Mouse (Mus musculus) megakaryocyte, embryonic 14.5 days (primary cell): Measurements from ENCODE around the gene Gm17349. TPM values are rescaled to one million over a fixed set of nuclear protein-coding genes. Genes with fewer than 3 reads are reported as not detected.

Source experiments
- H3K27me3 ChIP-seq: replicated peaks from 2 replicates; pipeline ENCODE3; 2012; ENCODE audit warnings: inconsistent platforms
- H3K36me3 ChIP-seq: replicated peaks from 2 replicates; pipeline ENCODE3; 2012; ENCODE audit warnings: low read length, inconsistent platforms, mixed read lengths
- H3K4me1 ChIP-seq: 2 replicates; pipeline ENCODE4 v1.6.1; 2012; ENCODE audit warnings: inconsistent platforms
- H3K4me3 ChIP-seq: replicated peaks from 2 replicates; pipeline ENCODE3; 2012; ENCODE audit warnings: moderate library complexity, mild to moderate bottlenecking, inconsistent platforms
- H3K9me3 ChIP-seq: 2 replicates; pipeline ENCODE4 v1.6.1; 2012; ENCODE audit warnings: inconsistent platforms
- FLI1 ChIP-seq: IDR thresholded peaks from 2 replicates; pipeline ENCODE4 v1.6.1; 2012; ENCODE audit warnings: low read length, inconsistent platforms, mixed read lengths
- GATA1 ChIP-seq: IDR thresholded peaks from 3 replicates; pipeline ENCODE4 v1.6.1; 2012; ENCODE audit warnings: mixed read lengths, low read length, inconsistent platforms, borderline replicate concordance
- polyA plus RNA-seq: library from polyadenylated mRNA; stranded (reverse); fragments of >175 nt; gene quantifications from 2 replicates; pipeline ENCODE4 v1.2.3, GENCODE M21; 2012; ENCODE audit warnings: low replicate concordance; ENCODE audit not compliant: insufficient read depth

Gm17349 gene
- 17.1 TPM in 1 of 2 replicates, not detected in the other for polyA plus RNA-seq

GRCm38 (mm10) chr15:99705440-99706048 lies at the start of gene Gm17349:
TSS of gene Gm17349 (minus strand) at chr15:99705490.
- peaks cover 63% of the 10 kb centered on the region for H3K36me3 ChIP-seq
- H3K27me3 ChIP-seq = no peaks in the 10 kb centered on the region
- no peak for TF ChIP-seq FLI1
- no peak for TF ChIP-seq GATA1
- no peaks in the 10 kb centered on the region for H3K9me3 ChIP-seq
- H3K4me1 ChIP-seq = peaks cover 36% of the 10 kb centered on the region
- no peak within 1 kb of the TSS for H3K4me3 ChIP-seq

DNA sequence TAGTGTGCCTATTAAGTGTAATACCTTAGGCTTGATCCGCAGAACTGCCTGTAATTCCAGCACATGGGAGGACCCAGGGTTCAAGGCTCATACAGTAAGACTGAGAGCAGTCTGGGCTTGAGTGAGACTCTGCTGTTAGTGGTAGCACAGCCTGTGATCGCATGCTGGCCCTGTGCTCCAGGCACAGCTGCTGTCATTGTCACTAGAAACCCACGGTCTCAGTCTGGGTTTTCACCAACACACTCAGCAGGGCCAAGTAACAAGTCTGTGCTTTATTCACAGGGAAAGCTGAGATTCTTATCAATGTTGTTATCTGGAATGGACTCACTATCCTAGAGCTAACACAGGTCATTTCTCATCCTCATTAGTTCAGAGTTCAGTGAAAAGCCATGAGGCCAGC lies 48.9 kb upstream of the Gm17349 start:
- peaks cover 4% of the 10 kb centered on the region for H3K9me3 ChIP-seq
- H3K4me1 ChIP-seq = peaks cover 7% of the 10 kb centered on the region
- H3K36me3 ChIP-seq = peaks cover 37% of the 10 kb centered on the region
- no peak overlapping the region for H3K4me3 ChIP-seq
- TF ChIP-seq GATA1 (no peak), FLI1 (no peak)
- no peaks in the 10 kb centered on the region for H3K27me3 ChIP-seq

- peaks cover 96% of the 10 kb centered on the region for H3K36me3 ChIP-seq
Observed at GRCm38 (mm10) chr15:99740229-99740628, 34.9 kb upstream of the Gm17349 start.

GRCm38 (mm10) chr15:99736675-99737074 lies 31.4 kb upstream of the Gm17349 start:
- H3K4me3 ChIP-seq = no peak overlapping the region
- H3K36me3 ChIP-seq = peaks cover 94% of the 10 kb centered on the region
- no peaks in the 10 kb centered on the region for H3K27me3 ChIP-seq
- TF ChIP-seq FLI1 (no peak), GATA1 (no peak)
- no peaks in the 10 kb centered on the region for H3K9me3 ChIP-seq
- no peaks in the 10 kb centered on the region for H3K4me1 ChIP-seq

More at GRCm38 (mm10) chr15:99740229-99740628, 34.9 kb upstream of the Gm17349 start:
- TF ChIP-seq GATA1 (no peak), FLI1 (no peak)
- no peaks in the 10 kb centered on the region for H3K4me1 ChIP-seq
- H3K4me3 ChIP-seq = no peak overlapping the region
- H3K27me3 ChIP-seq = no peaks in the 10 kb centered on the region
- no peaks in the 10 kb centered on the region for H3K9me3 ChIP-seq

GRCm38 (mm10) chr15:99735631-99736030 lies 30.3 kb upstream of the Gm17349 start:
- peaks cover 89% of the 10 kb centered on the region for H3K36me3 ChIP-seq

DNA sequence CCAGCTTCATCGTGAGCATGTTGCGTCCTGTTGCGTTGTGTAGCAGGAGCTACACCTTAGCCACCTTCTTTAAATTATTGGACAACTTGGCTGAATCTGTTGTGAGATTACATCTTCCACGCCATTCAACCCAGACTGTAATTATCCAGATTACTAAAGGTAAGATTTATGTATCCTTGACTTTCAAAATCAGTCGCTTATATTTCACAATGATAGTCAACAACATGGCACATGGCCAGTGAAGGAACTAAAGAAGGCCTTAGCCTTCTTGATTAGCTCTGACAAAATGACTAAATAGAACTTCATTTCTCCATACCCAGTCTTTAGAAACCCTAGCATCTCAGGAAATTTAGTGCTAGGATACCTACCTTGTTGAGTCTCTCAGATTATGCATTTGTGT lies 27.9 kb upstream of the Gm17349 start:
- TF ChIP-seq GATA1 = no peak
- TF ChIP-seq FLI1 = no peak
- Histone ChIP-seq H3K4me1 (no peaks in the 10 kb centered on the region; the same call in 1 of the 2 replicates), H3K4me3 (no peak overlapping the region), H3K27me3 (no peaks in the 10 kb centered on the region), H3K36me3 (peaks cover 85% of the 10 kb centered on the region), H3K9me3 (no peaks in the 10 kb centered on the region)

More at GRCm38 (mm10) chr15:99735631-99736030, 30.3 kb upstream of the Gm17349 start:
- no peaks in the 10 kb centered on the region for H3K9me3 ChIP-seq
- H3K27me3 ChIP-seq = no peaks in the 10 kb centered on the region
- TF ChIP-seq GATA1 = no peak
- no peak for TF ChIP-seq FLI1
- H3K4me1 ChIP-seq = no peaks in the 10 kb centered on the region; the same call in 1 of the 2 replicates
- H3K4me3 ChIP-seq = no peak overlapping the region

- no peak overlapping the region for H3K4me3 ChIP-seq
- no peaks in the 10 kb centered on the region for H3K9me3 ChIP-seq
- H3K4me1 ChIP-seq = peaks cover 6% of the 10 kb centered on the region
- TF ChIP-seq FLI1 (no peak), GATA1 (no peak)
- peaks cover 79% of the 10 kb centered on the region for H3K36me3 ChIP-seq
- H3K27me3 ChIP-seq = no peaks in the 10 kb centered on the region
Observed at GRCm38 (mm10) chr15:99731678-99732077, 26.4 kb upstream of the Gm17349 start.

DNA sequence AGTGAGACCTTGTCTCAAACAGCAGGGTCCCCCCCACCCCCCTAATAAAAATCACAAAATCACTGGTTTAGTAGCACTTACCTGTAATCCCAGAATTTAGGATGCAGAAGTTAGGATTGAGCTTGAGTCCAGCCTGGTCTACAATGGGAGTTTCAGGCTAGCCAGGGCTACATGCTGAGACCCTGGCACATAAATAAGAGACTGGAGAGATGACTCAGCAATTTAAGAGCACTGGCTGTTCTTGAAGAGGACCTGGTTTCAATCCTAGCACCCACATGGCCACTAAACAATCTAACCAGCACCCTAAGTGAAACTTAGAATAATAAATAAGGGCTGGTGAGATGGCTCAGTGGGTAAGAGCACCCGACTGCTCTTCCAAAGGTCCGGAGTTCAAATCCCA lies 25.9 kb upstream of the Gm17349 start:
- H3K9me3 ChIP-seq = no peaks in the 10 kb centered on the region
- H3K4me3 ChIP-seq = no peak overlapping the region
- TF ChIP-seq FLI1 (no peak), GATA1 (no peak)
- H3K27me3 ChIP-seq = no peaks in the 10 kb centered on the region
- H3K36me3 ChIP-seq = peaks cover 73% of the 10 kb centered on the region
- H3K4me1 ChIP-seq = peaks cover 9% of the 10 kb centered on the region

GRCm38 (mm10) chr15:99729056-99729783 lies 23.9 kb upstream of the Gm17349 start:
- Histone ChIP-seq H3K4me3 (no peak overlapping the region), H3K9me3 (no peaks in the 10 kb centered on the region), H3K4me1 (peaks cover 22% of the 10 kb centered on the region), H3K27me3 (no peaks in the 10 kb centered on the region), H3K36me3 (peaks cover 54% of the 10 kb centered on the region)
- TF ChIP-seq FLI1 = no peak
- no peak for TF ChIP-seq GATA1

DNA sequence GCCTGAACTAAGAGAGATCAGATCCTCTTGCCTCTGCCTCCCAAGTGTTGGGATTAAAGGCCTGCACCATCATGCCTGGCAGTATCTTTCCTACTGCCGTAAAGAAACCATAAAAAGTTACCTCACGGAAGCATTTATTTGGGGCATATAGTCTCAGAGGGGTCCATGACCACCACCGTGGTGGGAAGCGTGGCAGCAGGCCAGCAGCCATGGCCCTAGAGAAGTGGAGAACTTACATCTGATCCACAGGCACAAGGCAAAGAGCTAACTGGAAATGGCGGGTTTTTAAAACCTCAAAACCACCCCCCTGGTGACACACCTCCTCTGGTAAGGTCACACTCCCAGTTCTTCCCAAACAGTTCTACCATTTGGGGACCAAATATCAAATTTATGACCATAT lies 22.9 kb upstream of the Gm17349 start:
- no peaks in the 10 kb centered on the region for H3K27me3 ChIP-seq
- TF ChIP-seq FLI1 = no peak
- TF ChIP-seq GATA1 = no peak
- H3K9me3 ChIP-seq = no peaks in the 10 kb centered on the region
- H3K36me3 ChIP-seq = peaks cover 48% of the 10 kb centered on the region
- H3K4me1 ChIP-seq = peaks cover 32% of the 10 kb centered on the region
- no peak overlapping the region for H3K4me3 ChIP-seq
